Mouse (Mus musculus) cerebellum, adult 9-10 months (tissue): ENCODE measurements around the gene Sgce.
"Not testable (repeated sequence)": the region's sequence is repeated elsewhere in the genome, so short reads cannot be mapped to it uniquely, and the experiment has no call there.

Experiments
- DNase-seq: peaks from one replicate; pipeline ENCODE4 v3.0.0; 2022

Gene Sgce

GRCm38 (mm10) chr6:4746696-4747439 lies at the start of gene Sgce, which contains the start of gene Peg10:
Gene Sgce, minus strand, starts transcription at chr6:4747207.
Gene Peg10, plus strand, starts transcription at chr6:4747306.
- peak; percentile 77 for DNase-seq

GRCm38 (mm10) chr6:4796281-4796680 lies 49.3 kb upstream of the Sgce start:
- DNase-seq: no peak

GRCm38 (mm10) chr6:4762252-4762651 lies 15.2 kb upstream of the Sgce start:
- no peak for DNase-seq

- not testable (repeated sequence) for DNase-seq
Measured at GRCm38 (mm10) chr6:4761415-4762142, 14.6 kb upstream of the Sgce start.

- DNase-seq: no peak
Measured at GRCm38 (mm10) chr6:4754886-4755285, 7.9 kb upstream of the Sgce start.

- no peak for DNase-seq
Measured at GRCm38 (mm10) chr6:4754286-4754685, 7.3 kb upstream of the Sgce start.

- no peak for DNase-seq
Measured at GRCm38 (mm10) chr6:4751355-4751754, 4.3 kb upstream of the Sgce start.

GRCm38 (mm10) chr6:4749091-4749490 lies 2.1 kb upstream of the Sgce start:
- DNase-seq: peak; percentile 97

- DNase-seq: no peak
Measured at GRCm38 (mm10) chr6:4748506-4748961, 1.5 kb upstream of the Sgce start.

- peak; percentile 50 for DNase-seq
Measured at GRCm38 (mm10) chr6:4747677-4748505, 884 bp upstream of the Sgce start.

GRCm38 (mm10) chr6:4746036-4746695 lies 841 bp downstream of the Sgce start:
- peak; percentile 39 for DNase-seq

GRCm38 (mm10) chr6:4740511-4740910 lies 6.5 kb downstream of the Sgce start:
- DNase-seq: peak; percentile 45

- DNase-seq: no peak
Measured at GRCm38 (mm10) chr6:4739522-4740355, 7.3 kb downstream of the Sgce start.

GRCm38 (mm10) chr6:4738717-4739116 lies 8.3 kb downstream of the Sgce start:
- DNase-seq: no peak

- no peak for DNase-seq
Measured at GRCm38 (mm10) chr6:4738034-4738629, 8.9 kb downstream of the Sgce start.

- no peak for DNase-seq
Measured at GRCm38 (mm10) chr6:4736372-4736771, 10.6 kb downstream of the Sgce start.

- DNase-seq: no peak
Measured at GRCm38 (mm10) chr6:4733208-4733607, 13.8 kb downstream of the Sgce start.

- DNase-seq: no peak
Measured at GRCm38 (mm10) chr6:4731675-4732074, 15.3 kb downstream of the Sgce start.

- no peak for DNase-seq
Measured at GRCm38 (mm10) chr6:4728305-4728704, 18.7 kb downstream of the Sgce start.

GRCm38 (mm10) chr6:4723998-4724757 lies 22.8 kb downstream of the Sgce start:
- DNase-seq: no peak
